Mouse (Mus musculus): ENCODE data around the gene Tmem151b. TPM values are rescaled to one million over a fixed set of nuclear protein-coding genes. Genes with fewer than 3 reads are reported as not detected.

Gene Tmem151b
- polyA plus RNA-seq, 1 experiment from 2014 or later = 1.8 TPM

GRCm38 (mm10) chr17:45593479-45593878 lies 44.0 kb upstream of the Tmem151b start:
- H3K27me3 ChIP-seq (ENCODE audit: control insufficient read depth, insufficient read depth, low read length) = no peaks in the 10 kb centered on the region
- no peaks in the 10 kb centered on the region for H3K9me3 ChIP-seq (ENCODE audit: control insufficient read depth, low read depth, low read length)
- no peaks in the 10 kb centered on the region for H3K36me3 ChIP-seq (ENCODE audit: control insufficient read depth, insufficient read depth, low read length)
- H3K4me2 ChIP-seq (replicated peaks; ENCODE audit: low read depth, low read length) = peak overlapping the region; percentile 99
- H3K4me3 ChIP-seq (ENCODE audit: low read depth, low read length) = no peak overlapping the region
- ATAC-seq (ENCODE audit: insufficient number of reproducible peaks, insufficient read depth, low FRiP score, low read depth) = peak; percentile 38; the same call in 1 of the 2 replicates
- WGBS = 27% methylated on average over 8 of the region's 8 CpGs
- H3K27ac ChIP-seq (ENCODE audit: low read length) = no peak overlapping the region
- H3K4me1 ChIP-seq (ENCODE audit: control insufficient read depth, insufficient read depth, low read length) = peaks cover 38% of the 10 kb centered on the region
- H3K9ac ChIP-seq (replicated peaks; ENCODE audit: low read depth, low read length) = no peak overlapping the region; the same call in 1 of the 2 replicates

- no peak overlapping the region for H3K4me3 ChIP-seq (ENCODE audit: low read depth, low read length)
Measured at GRCm38 (mm10) chr17:45592606-45593431, 43.3 kb upstream of the Tmem151b start.

DNA sequence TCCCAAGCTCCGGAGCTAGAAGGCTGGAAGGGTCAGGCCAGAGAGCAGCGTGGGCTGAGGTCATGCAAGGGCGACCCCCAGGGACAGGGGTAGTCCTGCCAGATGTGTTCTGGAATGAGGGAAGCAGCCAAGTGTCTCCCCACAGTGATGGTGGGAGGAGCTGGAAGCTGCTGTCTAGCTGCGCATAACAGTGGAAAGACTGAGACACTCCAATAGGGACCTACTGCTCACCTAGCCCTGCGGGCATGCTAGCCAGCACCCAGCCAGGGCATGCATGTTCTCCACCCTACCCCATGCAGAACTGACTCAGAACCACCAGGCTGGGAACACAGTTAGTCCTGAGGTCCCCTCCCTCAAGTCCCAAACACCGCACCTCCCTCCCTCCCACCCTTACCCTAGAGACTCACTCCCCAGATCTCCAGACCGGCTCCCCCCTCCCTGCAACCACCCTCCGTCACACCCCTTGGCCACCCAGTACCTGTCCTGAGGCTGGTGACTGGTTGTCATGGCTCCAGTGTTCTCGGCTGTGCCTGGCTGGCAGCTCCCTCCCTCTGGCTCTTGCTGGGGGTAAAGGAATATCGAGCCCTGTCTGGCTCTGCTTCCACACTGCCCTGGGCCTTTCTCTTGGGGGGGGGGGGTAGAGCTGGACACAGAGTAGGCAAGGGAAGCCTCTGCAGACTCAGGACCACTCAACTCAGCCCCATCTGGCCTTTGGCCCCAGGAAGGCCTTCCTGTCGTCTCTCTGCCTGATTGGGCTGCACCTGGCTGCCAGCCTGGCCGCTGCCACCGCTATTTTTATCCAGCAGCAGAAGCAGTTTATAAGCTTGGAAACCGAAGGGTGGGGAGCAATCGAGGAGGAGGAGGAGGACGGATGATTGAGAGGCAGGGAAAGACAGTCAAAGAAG lies 42.5 kb upstream of the Tmem151b start:
- WGBS = 59% methylated on average over 16 of the region's 16 CpGs
- H3K4me2 ChIP-seq (replicated peaks; ENCODE audit: low read depth, low read length) = 0 out of 2 replicates have a peak overlapping the region, but pooled peaks have one; percentile 10
- no peak for ATAC-seq (ENCODE audit: insufficient number of reproducible peaks, insufficient read depth, low FRiP score, low read depth)
- H3K27me3 ChIP-seq (ENCODE audit: control insufficient read depth, insufficient read depth, low read length) = no peaks in the 10 kb centered on the region
- H3K9me3 ChIP-seq (ENCODE audit: control insufficient read depth, low read depth, low read length) = no peaks in the 10 kb centered on the region
- H3K27ac ChIP-seq (ENCODE audit: low read length) = no peak overlapping the region
- no peak overlapping the region; the same call in 1 of the 2 replicates for H3K9ac ChIP-seq (replicated peaks; ENCODE audit: low read depth, low read length)
- H3K4me1 ChIP-seq (ENCODE audit: control insufficient read depth, insufficient read depth, low read length) = peaks cover 35% of the 10 kb centered on the region
- no peaks in the 10 kb centered on the region for H3K36me3 ChIP-seq (ENCODE audit: control insufficient read depth, insufficient read depth, low read length)
- no peak overlapping the region for H3K4me3 ChIP-seq (ENCODE audit: low read depth, low read length)

More at GRCm38 (mm10) chr17:45592606-45593431, 43.3 kb upstream of the Tmem151b start:
- WGBS = 45% methylated on average over 8 of the region's 8 CpGs
- Histone ChIP-seq H3K27ac (ENCODE audit: low read length) (no peak overlapping the region), H3K9me3 (ENCODE audit: control insufficient read depth, low read depth, low read length) (no peaks in the 10 kb centered on the region), H3K4me1 (ENCODE audit: control insufficient read depth, insufficient read depth, low read length) (peaks cover 38% of the 10 kb centered on the region), H3K36me3 (ENCODE audit: control insufficient read depth, insufficient read depth, low read length) (no peaks in the 10 kb centered on the region), H3K4me2 (replicated peaks; ENCODE audit: low read depth, low read length) (peak overlapping the region; percentile 99), H3K9ac (replicated peaks; ENCODE audit: low read depth, low read length) (no peak overlapping the region; the same call in 1 of the 2 replicates), H3K27me3 (ENCODE audit: control insufficient read depth, insufficient read depth, low read length) (no peaks in the 10 kb centered on the region)
- ATAC-seq (ENCODE audit: insufficient number of reproducible peaks, insufficient read depth, low FRiP score, low read depth) = no peak

DNA sequence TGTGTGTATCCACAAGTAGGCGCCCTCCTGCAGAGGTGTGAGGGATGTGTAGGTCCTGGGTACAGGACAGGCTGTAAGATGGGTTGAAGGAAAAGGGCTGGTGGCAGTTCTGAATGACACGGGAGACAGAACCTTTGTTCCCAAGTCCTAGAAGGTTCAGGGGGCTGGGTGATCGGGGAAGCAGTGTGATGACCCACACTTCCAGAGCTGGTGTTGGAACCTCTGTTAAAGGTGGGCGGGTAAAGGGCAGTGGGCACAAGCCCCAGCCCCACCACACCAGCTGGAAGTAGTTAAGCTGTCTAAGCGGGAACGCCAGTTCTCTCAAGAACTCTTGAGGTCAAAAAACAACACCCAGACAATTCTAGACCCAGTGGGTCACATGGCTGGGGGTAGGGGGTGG lies 40.9 kb upstream of the Tmem151b start:
- Histone ChIP-seq H3K27ac (ENCODE audit: low read length) (no peak overlapping the region), H3K27me3 (ENCODE audit: control insufficient read depth, insufficient read depth, low read length) (no peaks in the 10 kb centered on the region), H3K36me3 (ENCODE audit: control insufficient read depth, insufficient read depth, low read length) (no peaks in the 10 kb centered on the region; the same call in 1 of the 2 replicates), H3K4me3 (ENCODE audit: low read depth, low read length) (no peak overlapping the region), H3K9ac (replicated peaks; ENCODE audit: low read depth, low read length) (no peak overlapping the region), H3K4me1 (ENCODE audit: control insufficient read depth, insufficient read depth, low read length) (peaks cover 38% of the 10 kb centered on the region), H3K4me2 (replicated peaks; ENCODE audit: low read depth, low read length) (no peak overlapping the region), H3K9me3 (ENCODE audit: control insufficient read depth, low read depth, low read length) (no peaks in the 10 kb centered on the region)
- no peak for ATAC-seq (ENCODE audit: insufficient number of reproducible peaks, insufficient read depth, low FRiP score, low read depth)
- 74% methylated on average over 6 of the region's 6 CpGs for WGBS

DNA sequence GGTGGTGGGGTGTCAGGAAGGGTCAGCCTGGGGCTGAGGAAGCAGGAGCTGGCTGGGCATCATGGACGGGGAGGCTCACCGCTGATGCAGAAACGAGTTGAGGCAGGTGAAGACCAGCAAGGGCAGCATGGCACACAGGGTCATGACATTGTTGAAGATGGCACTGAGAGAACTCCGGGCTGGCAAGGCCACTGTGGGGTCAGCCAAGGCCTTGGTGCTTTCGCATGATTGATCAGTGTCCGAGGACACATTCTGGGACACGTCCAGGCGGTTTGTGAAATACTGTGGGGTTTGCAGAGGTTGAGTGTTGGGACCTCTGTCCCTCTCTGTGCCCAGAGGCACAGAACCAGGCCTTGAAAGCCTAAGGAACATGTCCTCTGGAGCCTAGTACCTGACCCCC lies 40.4 kb upstream of the Tmem151b start:
- no peak overlapping the region for H3K4me2 ChIP-seq (replicated peaks; ENCODE audit: low read depth, low read length)
- ATAC-seq (ENCODE audit: insufficient number of reproducible peaks, insufficient read depth, low FRiP score, low read depth) = no peak
- H3K27me3 ChIP-seq (ENCODE audit: control insufficient read depth, insufficient read depth, low read length) = no peaks in the 10 kb centered on the region
- H3K9ac ChIP-seq (replicated peaks; ENCODE audit: low read depth, low read length) = no peak overlapping the region
- H3K4me3 ChIP-seq (ENCODE audit: low read depth, low read length) = no peak overlapping the region
- H3K9me3 ChIP-seq (ENCODE audit: control insufficient read depth, low read depth, low read length) = no peaks in the 10 kb centered on the region
- H3K4me1 ChIP-seq (ENCODE audit: control insufficient read depth, insufficient read depth, low read length) = peaks cover 42% of the 10 kb centered on the region
- H3K27ac ChIP-seq (ENCODE audit: low read length) = no peak overlapping the region
- no peaks in the 10 kb centered on the region; the same call in 1 of the 2 replicates for H3K36me3 ChIP-seq (ENCODE audit: control insufficient read depth, insufficient read depth, low read length)
- 93% methylated on average over 8 of the region's 8 CpGs for WGBS

DNA sequence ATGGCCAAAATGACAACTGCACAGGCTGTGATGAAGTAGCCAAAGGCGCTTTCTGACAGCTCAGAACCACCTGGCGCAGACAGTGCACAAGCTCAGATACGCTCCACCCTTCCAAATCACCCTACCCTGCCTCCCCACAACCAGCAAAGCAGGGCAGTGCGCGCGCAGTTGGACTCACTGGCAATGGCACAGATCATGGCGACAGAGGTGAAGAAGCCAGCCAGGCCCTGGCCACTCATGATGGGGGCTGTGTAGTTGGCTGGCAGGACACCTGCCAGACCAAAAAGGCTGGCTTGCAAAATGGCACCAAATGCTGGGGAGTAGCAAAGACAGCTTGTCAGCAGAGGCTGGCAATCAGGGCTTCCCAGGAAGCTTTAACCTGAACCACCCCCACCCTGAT lies 39.8 kb upstream of the Tmem151b start:
- Histone ChIP-seq H3K4me2 (replicated peaks; ENCODE audit: low read depth, low read length) (no peak overlapping the region), H3K27me3 (ENCODE audit: control insufficient read depth, insufficient read depth, low read length) (no peaks in the 10 kb centered on the region), H3K27ac (ENCODE audit: low read length) (no peak overlapping the region), H3K4me3 (ENCODE audit: low read depth, low read length) (no peak overlapping the region), H3K36me3 (ENCODE audit: control insufficient read depth, insufficient read depth, low read length) (no peaks in the 10 kb centered on the region; the same call in 1 of the 2 replicates), H3K9me3 (ENCODE audit: control insufficient read depth, low read depth, low read length) (no peaks in the 10 kb centered on the region), H3K4me1 (ENCODE audit: control insufficient read depth, insufficient read depth, low read length) (peaks cover 42% of the 10 kb centered on the region), H3K9ac (replicated peaks; ENCODE audit: low read depth, low read length) (no peak overlapping the region)
- 97% methylated on average over 7 of the region's 7 CpGs for WGBS
- no peak for ATAC-seq (ENCODE audit: insufficient number of reproducible peaks, insufficient read depth, low FRiP score, low read depth)

- Histone ChIP-seq H3K27me3 (ENCODE audit: control insufficient read depth, insufficient read depth, low read length) (no peaks in the 10 kb centered on the region), H3K4me3 (ENCODE audit: low read depth, low read length) (no peak overlapping the region), H3K4me1 (ENCODE audit: control insufficient read depth, insufficient read depth, low read length) (peaks cover 37% of the 10 kb centered on the region), H3K36me3 (ENCODE audit: control insufficient read depth, insufficient read depth, low read length) (no peaks in the 10 kb centered on the region; the same call in 1 of the 2 replicates), H3K9ac (replicated peaks; ENCODE audit: low read depth, low read length) (no peak overlapping the region), H3K9me3 (ENCODE audit: control insufficient read depth, low read depth, low read length) (no peaks in the 10 kb centered on the region), H3K27ac (ENCODE audit: low read length) (no peak overlapping the region), H3K4me2 (replicated peaks; ENCODE audit: low read depth, low read length) (no peak overlapping the region)
- no peak for ATAC-seq (ENCODE audit: insufficient number of reproducible peaks, insufficient read depth, low FRiP score, low read depth)
- 88% methylated on average over 7 of the region's 7 CpGs for WGBS
Measured at GRCm38 (mm10) chr17:45588370-45588769, 38.9 kb upstream of the Tmem151b start.

DNA sequence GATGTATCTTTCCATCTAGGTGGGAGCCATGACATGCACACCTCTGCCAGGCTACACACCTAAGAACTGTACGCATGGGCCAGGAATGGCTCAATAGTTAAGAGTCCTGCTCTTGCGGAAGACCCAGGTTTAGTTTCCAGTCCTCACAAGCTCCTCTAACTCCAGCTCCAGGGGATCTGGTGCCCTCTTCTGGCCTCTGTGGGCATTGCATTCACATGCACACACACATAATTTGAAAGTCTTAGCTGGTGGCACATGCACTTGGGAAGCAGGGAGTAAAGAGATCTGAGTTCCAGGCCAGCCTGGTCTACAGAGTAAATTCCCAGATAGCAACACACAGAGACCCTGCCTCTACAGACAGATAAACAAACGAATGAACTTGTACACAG lies 37.0 kb upstream of the Tmem151b start:
- ATAC-seq (ENCODE audit: insufficient number of reproducible peaks, insufficient read depth, low FRiP score, low read depth) = no peak
- Histone ChIP-seq H3K4me1 (ENCODE audit: control insufficient read depth, insufficient read depth, low read length) (peaks cover 24% of the 10 kb centered on the region), H3K27ac (ENCODE audit: low read length) (peak overlapping the region; percentile 80; the same call in 1 of the 2 replicates), H3K4me2 (replicated peaks; ENCODE audit: low read depth, low read length) (no peak overlapping the region), H3K27me3 (ENCODE audit: control insufficient read depth, insufficient read depth, low read length) (no peaks in the 10 kb centered on the region), H3K36me3 (ENCODE audit: control insufficient read depth, insufficient read depth, low read length) (no peaks in the 10 kb centered on the region; the same call in 1 of the 2 replicates), H3K4me3 (ENCODE audit: low read depth, low read length) (no peak overlapping the region), H3K9ac (replicated peaks; ENCODE audit: low read depth, low read length) (no peak overlapping the region), H3K9me3 (ENCODE audit: control insufficient read depth, low read depth, low read length) (no peaks in the 10 kb centered on the region)
- WGBS = 95% methylated on average over 3 of the region's 3 CpGs
